Mouse (Mus musculus): ENCODE data around the gene Gm17359. TPM values are rescaled to one million over a fixed set of nuclear protein-coding genes. Genes with fewer than 3 reads are reported as not detected.

The Gm17359 gene
- polyA plus RNA-seq, 1 experiment from 2014 or later: not detected

GRCm38 (mm10) chr3:79501166-79501728 lies 164.8 kb downstream of the Gm17359 start:
- Histone ChIP-seq H3K4me2 (ENCODE audit: low read depth, low read length) (no peak overlapping the region), H3K9ac (ENCODE audit: low read depth, low read length) (no peak overlapping the region), H3K36me3 (ENCODE audit: control insufficient read depth, insufficient read depth, low read length) (peaks cover 37% of the 10 kb centered on the region; the same call in 1 of the 2 replicates), H3K4me3 (ENCODE audit: low read depth, low read length) (no peak overlapping the region), H3K4me1 (ENCODE audit: control insufficient read depth, insufficient read depth, low read length) (no peaks in the 10 kb centered on the region), H3K27me3 (replicated peaks; ENCODE audit: control insufficient read depth, insufficient read depth, low read length) (no peaks in the 10 kb centered on the region), H3K27ac (replicated peaks; ENCODE audit: low read depth, low read length) (no peak overlapping the region), H3K9me3 (ENCODE audit: control insufficient read depth, low read length) (0 out of 2 replicates have a peak, but pooled peaks cover 9% of the 10 kb centered on the region)
- WGBS: 84% methylated on average over 2 of the region's 2 CpGs
- DNase-seq (ENCODE audit: low spot score) (no peak), ATAC-seq (ENCODE audit: low read depth) (no peak)

Other genes with a start within 250 kb of the Gm17359 start
- gene Rapgef2, start 50.1 kb upstream of the Gm17359 start, polyA plus RNA-seq (2014; fragmentation: Nextera tagmentation; extraction: Ambion mirVana): 8.5 TPM in 2 replicates
- gene Fnip2, start 231.1 kb downstream of the Gm17359 start, polyA plus RNA-seq (2014; fragmentation: Nextera tagmentation; extraction: Ambion mirVana): 2.0 and 2.3 TPM in 2 replicates